In the genomic region with DNA sequence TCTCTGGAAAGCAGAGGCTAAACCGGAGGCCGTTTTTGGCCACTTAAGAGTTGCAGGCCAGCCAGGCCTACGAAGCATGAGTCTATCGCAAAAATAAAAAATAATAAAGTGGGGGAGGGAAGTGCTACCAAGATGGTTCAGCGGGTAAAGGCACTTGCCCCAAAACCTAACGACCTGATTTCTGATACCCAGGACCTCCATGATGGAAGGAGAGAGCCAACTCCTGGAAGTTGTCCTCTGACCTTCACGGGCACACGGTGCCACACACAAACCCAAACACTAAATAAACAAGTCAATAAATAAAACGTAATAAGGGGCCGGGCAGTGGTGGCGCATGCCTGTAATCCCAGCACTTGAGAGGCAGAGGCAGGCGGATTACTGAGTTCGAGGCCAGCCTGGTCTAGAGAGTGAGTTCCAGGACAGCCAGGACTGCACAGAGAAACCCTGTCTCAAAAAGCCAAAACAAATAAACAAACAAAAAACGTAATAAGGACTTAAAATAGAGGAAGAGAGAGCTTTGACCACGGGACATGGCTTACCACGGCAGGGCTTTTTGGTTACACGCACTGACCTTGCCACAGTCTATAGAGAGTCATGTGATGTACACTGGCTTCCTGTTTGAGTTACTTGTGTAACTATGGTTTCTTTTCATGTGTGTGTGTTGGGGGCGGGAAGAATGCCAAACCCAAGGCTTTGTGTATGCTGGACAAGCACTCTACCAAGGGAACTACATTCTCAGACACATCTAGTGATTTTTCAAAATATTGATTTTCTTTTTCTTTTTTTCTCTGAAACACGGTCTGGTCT, we compare ENCODE assay signal across 8 mouse cellular contexts. TPM values are rescaled to one million over a fixed set of nuclear protein-coding genes. Genes with fewer than 3 reads are reported as not detected.
A peak's percentile ranks its signal among the peaks of the same experiment; 100 is the strongest.
DNase-seq lines count a peak whose midpoint lies in the region; ATAC-seq and TF ChIP-seq lines count a peak whose summit lies in the region.

No protein-coding gene starts in this region.

- DNase-seq in heart, adult 2 months: peak; percentile 23 to 67
- DNase-seq in heart, adult 9 months (ENCODE audit: low spot score in 2 of 2): no peak
- DNase-seq in embryonic facial prominence, embryonic 10.5 days (ENCODE audit: low spot score): no peak
- no peak for DNase-seq in cerebellum, postnatal 25 days
- no peak for DNase-seq in right cerebral cortex, postnatal 25 days
- DNase-seq in layer of hippocampus, adult 8-10 months (ENCODE audit: low spot score in 2 of 2): no peak

- H3K4me3 ChIP-seq in heart, adult 2 months: peak overlapping the region; percentile 92
- H3K4me3 ChIP-seq in embryonic facial prominence, embryonic 10.5 days: peak overlapping the region; percentile 62

- no peak for TF ChIP-seq CTCF in heart, adult 2 months (IDR thresholded peaks at IDR 0.05)

- WGBS in heart, adult 2 months: 62% methylated on average over 19 of the region's 19 CpGs
- 73% methylated on average over 19 of the region's 19 CpGs for WGBS in embryonic facial prominence, embryonic 10.5 days

- no peaks in the 10 kb centered on the region for H3K36me3 ChIP-seq in heart, adult 2 months (ENCODE audit: control insufficient read depth, insufficient read depth, low read length)
- no peaks in the 10 kb centered on the region for H3K36me3 ChIP-seq in embryonic facial prominence, embryonic 10.5 days (replicated peaks)

- H3K27me3 ChIP-seq in heart, adult 2 months (ENCODE audit: control insufficient read depth, insufficient read depth, low read length): no peaks in the 10 kb centered on the region
- H3K27me3 ChIP-seq in embryonic facial prominence, embryonic 10.5 days (replicated peaks; ENCODE audit: low read depth, poor library complexity, severe bottlenecking): peaks cover 75% of the 10 kb centered on the region

- H3K27ac ChIP-seq in heart, adult 2 months: peak overlapping the region; percentile 98
- H3K27ac ChIP-seq in embryonic facial prominence, embryonic 10.5 days (replicated peaks): no peak overlapping the region

- no peak for TF ChIP-seq EP300 in heart, adult 2 months (IDR thresholded peaks at IDR 0.05; ENCODE audit: insufficient read depth, low read depth, low read length)

- H3K9me3 ChIP-seq in embryonic facial prominence, embryonic 10.5 days: peaks cover 3% of the 10 kb centered on the region; the same call in 1 of the 2 replicates

- H3K4me1 ChIP-seq in heart, adult 2 months (ENCODE audit: control insufficient read depth, insufficient read depth, low read length): peaks cover 15% of the 10 kb centered on the region
- H3K4me1 ChIP-seq in embryonic facial prominence, embryonic 10.5 days: peaks cover 42% of the 10 kb centered on the region

- H3K9ac ChIP-seq in heart, adult 2 months (ENCODE audit: low read depth, low read length): peak overlapping the region; percentile 92

- H3K79me2 ChIP-seq in heart, adult 2 months (replicated peaks; ENCODE audit: control insufficient read depth, insufficient read depth, low read length): no peaks in the 10 kb centered on the region

- peak; percentile 70 for ATAC-seq in inflammation-experienced regulatory T-cells, adult 6 months
- ATAC-seq in megakaryocyte, adult 5-6 weeks (ENCODE audit: poor library complexity, severe bottlenecking): peak; percentile 64

- no peak for TF ChIP-seq POLR2A in heart, adult 2 months (IDR thresholded peaks at IDR 0.05; ENCODE audit: insufficient read depth, low read depth, low read length)

- intact Hi-C loops in heart, adult 2 months (cut with DNase I): loop anchor here (5.0 to 10.0 kb wide), 2 partner anchors 255 to 443 kb away; a partner anchor contains a TSS

RNA-seq across cellular contexts. Expression of a gene that starts 0.9 kb away (rescaled TPM):
- total RNA-seq in heart, adult 2 months (2021): 10 to 100 TPM; 44.6 to 46.4 TPM
- polyA plus RNA-seq in heart, adult 2 months (2012; rRNA removed): 73.1 and 73.9 TPM in 2 replicates
- polyA plus RNA-seq in embryonic facial prominence, embryonic 10.5 days (2016; fragmentation: Nextera tagmentation; extraction: Ambion mirVana): 7.8 and 11.5 TPM in 2 replicates
- polyA plus RNA-seq in inflammation-experienced regulatory T-cells, adult 6 months (2017; shearing (Covaris generic)): 100 to 1,000 TPM; 177 to 212 (median 210) TPM
- 239 and 242 TPM in 2 replicates for total RNA-seq in megakaryocyte, adult 5-6 weeks (2015)
- total RNA-seq in megakaryocyte, adult 5-6 weeks (2017): 299 and 326 TPM in 2 replicates
- 10 to 100 TPM in 3 of 4 experiments, 1 to 10 TPM in 1; 9.9 to 13.4 (median 10.4) TPM for total RNA-seq in layer of hippocampus, adult 8-10 months (2022)

RNA-seq across cellular contexts. Expression of a gene that starts 27.1 kb away (rescaled TPM):
- total RNA-seq in heart, adult 2 months (2021): 10 to 100 TPM; 15.7 to 17.7 TPM
- polyA plus RNA-seq in heart, adult 2 months (2012; rRNA removed): 18.0 and 27.3 TPM in 2 replicates
- 286 and 311 TPM in 2 replicates for polyA plus RNA-seq in embryonic facial prominence, embryonic 10.5 days (2016; fragmentation: Nextera tagmentation; extraction: Ambion mirVana)
- 100 to 1,000 TPM; 166 to 211 (median 167) TPM for polyA plus RNA-seq in inflammation-experienced regulatory T-cells, adult 6 months (2017; shearing (Covaris generic))
- total RNA-seq in megakaryocyte, adult 5-6 weeks (2015): 66.7 and 67.7 TPM in 2 replicates
- 71.2 and 77.4 TPM in 2 replicates for total RNA-seq in megakaryocyte, adult 5-6 weeks (2017)
- total RNA-seq in layer of hippocampus, adult 8-10 months (2022): 10 to 100 TPM; 17.4 to 19.4 (median 19.0) TPM

RNA-seq across cellular contexts. Expression of a gene that starts 43.1 kb away (rescaled TPM):
- 10 to 100 TPM; 51.1 to 55.6 TPM for total RNA-seq in heart, adult 2 months (2021)
- 53.7 and 59.5 TPM in 2 replicates for polyA plus RNA-seq in heart, adult 2 months (2012; rRNA removed)
- 30.3 and 30.9 TPM in 2 replicates for polyA plus RNA-seq in embryonic facial prominence, embryonic 10.5 days (2016; fragmentation: Nextera tagmentation; extraction: Ambion mirVana)
- polyA plus RNA-seq in inflammation-experienced regulatory T-cells, adult 6 months (2017; shearing (Covaris generic)): 10 to 100 TPM; 20.3 to 27.7 (median 24.6) TPM
- total RNA-seq in megakaryocyte, adult 5-6 weeks (2015): 53.3 and 55.4 TPM in 2 replicates
- total RNA-seq in megakaryocyte, adult 5-6 weeks (2017): 103 and 110 TPM in 2 replicates
- 10 to 100 TPM; 55.0 to 58.9 (median 56.5) TPM for total RNA-seq in layer of hippocampus, adult 8-10 months (2022)

Comparison
In these comparisons a context has a peak if more than half of its experiments do, and no peak if none do; other contexts are left out.
1. DNase-seq: peak in heart, adult 2 months (2 of 2); none in heart, adult 9 months (0 of 2), embryonic facial prominence, embryonic 10.5 days (single experiment), cerebellum, postnatal 25 days (0 of 2), right cerebral cortex, postnatal 25 days (single experiment) and layer of hippocampus, adult 8-10 months (0 of 2).
2. RNA of a gene that starts 0.9 kb away (total RNA-seq): 239 to 326 TPM in megakaryocyte, adult 5-6 weeks; 44.6 to 46.4 TPM in heart, adult 2 months and 9.9 to 13.4 TPM in layer of hippocampus, adult 8-10 months; every median in the first group is over 4 times any median in the second.